Mouse (Mus musculus) myocyte (in vitro differentiated cells): ENCODE results near the gene Zc3h7a. TPM values are rescaled to one million over a fixed set of nuclear protein-coding genes. Genes with fewer than 3 reads are reported as not detected.

Experiments
- H3K27me3 ChIP-seq: one replicate; pipeline ENCODE4 v1.6.1; 2011; ENCODE audit not compliant: control insufficient read depth, insufficient read depth, insufficient read length
- H3K36me3 ChIP-seq: one replicate; pipeline ENCODE4 v1.6.1; 2011; ENCODE audit not compliant: control insufficient read depth, insufficient read depth
- H3K4me2 ChIP-seq: one replicate; pipeline ENCODE4 v1.6.1; 2011; ENCODE audit warnings: low read depth, control low read depth
- H3K4me3 ChIP-seq: one replicate; pipeline ENCODE4 v1.5.1; 2011; ENCODE audit warnings: mild to moderate bottlenecking, control low read depth, moderate library complexity
- H3K79me2 ChIP-seq: one replicate; pipeline ENCODE4 v1.6.1; 2011; ENCODE audit not compliant: control insufficient read depth, insufficient read depth
- H3ac ChIP-seq: one replicate; pipeline ENCODE4 v1.6.1; 2011; ENCODE audit not compliant: control insufficient read depth, insufficient read length
- CEBPB ChIP-seq: IDR thresholded peaks from 2 replicates; pipeline ENCODE4 v1.6.1; 2011; ENCODE audit warnings: mild to moderate bottlenecking, moderate library complexity; ENCODE audit not compliant: poor library complexity, insufficient read depth, severe bottlenecking
- E2F4 ChIP-seq: IDR thresholded peaks from one replicate; pipeline ENCODE4 v1.6.1; 2011; ENCODE audit warnings: mild to moderate bottlenecking, control low read depth, moderate library complexity; ENCODE audit not compliant: insufficient read depth
- MAX ChIP-seq: IDR thresholded peaks from one replicate; pipeline ENCODE4 v1.6.1; 2011; ENCODE audit warnings: low read depth, mild to moderate bottlenecking, control low read depth
- MYOD1 ChIP-seq, 3 experiments: IDR thresholded peaks; one replicate each; pipeline ENCODE4 v1.6.1; 2011; ENCODE audit warnings: control low read depth in 2 of 3, low read depth in 2 of 3, mild to moderate bottlenecking in 2 of 3, moderate library complexity in 1 of 3; ENCODE audit not compliant: insufficient read length in 2 of 3, control insufficient read depth in 1 of 3
- MYOG ChIP-seq, 3 experiments: IDR thresholded peaks; one replicate each; pipeline ENCODE4 v1.6.1; 2011; ENCODE audit warnings: control low read depth in 2 of 3, low read depth in 2 of 3, mild to moderate bottlenecking in 2 of 3; ENCODE audit not compliant: insufficient read length in 2 of 3, control insufficient read depth in 1 of 3, insufficient read depth in 1 of 3
- POLR2A ChIP-seq: IDR thresholded peaks from one replicate; pipeline ENCODE4 v1.6.1; 2011; ENCODE audit warnings: low read depth, mild to moderate bottlenecking, control low read depth, moderate library complexity; ENCODE audit not compliant: insufficient read length
- POLR2AphosphoS2 ChIP-seq: IDR thresholded peaks from one replicate; pipeline ENCODE4 v1.6.1; 2011; ENCODE audit warnings: low read depth, control low read depth; ENCODE audit not compliant: insufficient read length
- REST ChIP-seq: IDR thresholded peaks from one replicate; pipeline ENCODE4 v1.6.1; 2011; ENCODE audit warnings: mild to moderate bottlenecking, control low read depth, moderate library complexity; ENCODE audit not compliant: insufficient read depth, insufficient read length
- SRF ChIP-seq: IDR thresholded peaks from one replicate; pipeline ENCODE4 v1.6.1; 2011; ENCODE audit warnings: low read depth; ENCODE audit not compliant: control insufficient read depth, insufficient read length
- TCF12 ChIP-seq: IDR thresholded peaks from one replicate; pipeline ENCODE4 v1.6.1; 2011; ENCODE audit warnings: mild to moderate bottlenecking, control low read depth; ENCODE audit not compliant: poor library complexity, insufficient read depth, severe bottlenecking
- TCF3 ChIP-seq: IDR thresholded peaks from one replicate; pipeline ENCODE4 v1.6.1; 2011; ENCODE audit warnings: low read depth, control low read depth; ENCODE audit not compliant: insufficient read length
- USF1 ChIP-seq: IDR thresholded peaks from one replicate; pipeline ENCODE4 v1.6.1; 2011; ENCODE audit warnings: low read depth, mild to moderate bottlenecking, control low read depth, moderate library complexity
- polyA plus RNA-seq: library from polyadenylated mRNA; unstranded; fragments of >200 nt; fragmentation: generic; extraction: Trizol; gene quantifications from one replicate; pipeline ENCODE4 v1.2.1, GENCODE M21; 2012; ENCODE audit warnings: missing spikeins

Zc3h7a gene
- polyA plus RNA-seq, 1 experiment, result 11.4 TPM

GRCm38 (mm10) chr16:11190150-11190549 lies 14.0 kb upstream of the Zc3h7a start:
- TF ChIP-seq MYOD1 (IDR thresholded peaks at IDR 0.05; ENCODE audit: control insufficient read depth in 1 of 3, insufficient read length in 2 of 3, low read depth in 2 of 3), result no peak
- TF ChIP-seq MAX, result no peak
- TF ChIP-seq USF1, result no peak
- TF ChIP-seq POLR2A, result no peak

DNA sequence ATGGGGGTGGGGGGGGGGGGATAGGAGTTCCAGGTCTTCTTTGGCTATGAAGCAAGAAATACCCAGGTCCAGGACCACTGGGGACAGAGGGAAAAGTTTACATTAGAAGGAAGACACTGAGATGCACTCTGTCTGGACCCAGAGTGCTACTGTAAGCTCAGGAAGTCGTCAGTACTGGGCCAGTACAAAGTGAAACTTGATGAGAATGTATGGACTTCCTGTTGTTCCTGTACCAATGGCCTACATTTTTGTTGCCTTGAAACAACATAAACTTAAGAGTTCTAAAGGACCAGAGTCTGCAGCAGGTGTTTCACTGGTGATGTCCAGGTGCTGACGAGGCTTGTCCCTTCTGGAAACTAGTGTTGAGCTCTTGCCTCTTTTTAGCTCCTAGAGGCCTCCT lies 1.2 kb upstream of the Zc3h7a start:
- no peak for TF ChIP-seq MYOD1 (IDR thresholded peaks at IDR 0.05; ENCODE audit: control insufficient read depth in 1 of 3, insufficient read length in 2 of 3, low read depth in 2 of 3)
- TF ChIP-seq REST, result no peak
- no peak for TF ChIP-seq E2F4
- TF ChIP-seq POLR2A, result no peak
- no peak for TF ChIP-seq POLR2AphosphoS2
- no peak for TF ChIP-seq USF1
- TF ChIP-seq MAX, result no peak
- no peak for TF ChIP-seq CEBPB
- TF ChIP-seq MYOG (IDR thresholded peaks at IDR 0.05; ENCODE audit: control insufficient read depth in 1 of 3, insufficient read depth in 1 of 3, insufficient read length in 2 of 3, low read depth in 2 of 3), result no peak
- no peak for TF ChIP-seq SRF
- no peak for TF ChIP-seq TCF3
- no peak for TF ChIP-seq TCF12
- Histone ChIP-seq H3K4me3 (peak overlapping the region; percentile 74), H3K27me3 (no peaks in the 10 kb centered on the region), H3K36me3 (no peaks in the 10 kb centered on the region), H3ac (no peak overlapping the region), H3K79me2 (peaks cover 29% of the 10 kb centered on the region), H3K4me2 (peak overlapping the region; percentile 91)

More at GRCm38 (mm10) chr16:11190150-11190549, 14.0 kb upstream of the Zc3h7a start:
- Histone ChIP-seq H3ac (no peak overlapping the region), H3K27me3 (no peaks in the 10 kb centered on the region), H3K4me3 (no peak overlapping the region), H3K36me3 (peaks cover 26% of the 10 kb centered on the region), H3K4me2 (no peak overlapping the region), H3K79me2 (no peaks in the 10 kb centered on the region)

DNA sequence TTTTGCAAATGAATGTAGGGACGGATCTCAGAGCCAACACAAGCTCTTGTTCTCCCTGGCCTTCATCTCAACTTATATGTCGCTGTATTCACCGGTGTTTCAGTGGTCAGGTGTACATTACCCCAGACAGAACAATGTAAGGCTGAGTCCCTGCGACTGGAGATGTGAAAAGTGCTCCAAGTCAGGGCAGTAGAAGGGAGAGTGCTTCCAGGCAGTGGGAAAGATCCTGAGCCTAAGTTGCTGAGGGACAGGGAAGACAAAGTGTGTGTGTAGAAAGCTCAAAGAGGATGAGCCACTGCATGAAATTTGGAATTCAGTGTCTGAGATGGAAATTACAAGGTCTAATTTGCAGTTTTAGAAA lies 671 bp upstream of the Zc3h7a start:
- peak overlapping the region; percentile 65 for H3ac ChIP-seq
- TF ChIP-seq USF1 (no peak), MYOD1 (IDR thresholded peaks at IDR 0.05; ENCODE audit: control insufficient read depth in 1 of 3, insufficient read length in 2 of 3, low read depth in 2 of 3) (no peak), POLR2A (no peak), TCF3 (no peak)
- peak overlapping the region; percentile 91 for H3K4me2 ChIP-seq
- H3K36me3 ChIP-seq, result no peaks in the 10 kb centered on the region
- peaks cover 35% of the 10 kb centered on the region for H3K79me2 ChIP-seq
- no peaks in the 10 kb centered on the region for H3K27me3 ChIP-seq
- peak overlapping the region; percentile 74 for H3K4me3 ChIP-seq

DNA sequence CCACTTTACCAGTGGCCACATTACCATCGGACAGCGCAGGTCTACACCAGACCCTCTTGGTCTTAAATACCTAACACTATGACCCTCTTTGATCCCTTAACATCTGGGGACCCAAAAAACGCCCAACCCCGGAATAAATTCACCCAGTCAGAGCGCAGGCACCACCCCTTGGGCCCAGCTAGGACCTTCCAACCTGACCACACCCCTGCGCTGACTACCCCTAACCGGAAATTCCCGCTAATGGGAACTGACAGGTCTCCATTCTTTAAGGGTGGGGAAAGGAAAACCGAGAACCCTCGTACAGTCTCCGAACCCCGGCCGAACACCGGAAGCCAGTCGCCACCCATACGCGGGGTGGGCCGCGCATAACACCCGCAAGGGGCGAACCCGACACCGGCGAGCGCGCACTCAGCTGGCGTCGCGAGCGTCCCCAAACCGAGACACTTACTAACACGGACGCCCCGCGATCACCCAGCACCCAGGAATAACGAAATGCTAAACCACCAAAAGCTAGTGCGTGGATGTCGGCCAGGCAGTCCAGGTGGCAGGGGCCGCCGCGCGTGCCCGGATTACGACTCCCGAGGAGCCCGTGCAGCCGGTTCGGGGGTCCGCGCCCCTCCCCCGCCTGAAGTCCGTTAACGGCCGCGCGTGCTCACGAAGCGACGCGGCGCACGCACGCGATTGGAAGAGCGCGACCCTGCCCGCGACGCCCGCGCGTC lies 545 bp downstream of the Zc3h7a start:
- Histone ChIP-seq H3K4me3 (peak overlapping the region; percentile 74), H3ac (peak overlapping the region; percentile 65), H3K27me3 (no peaks in the 10 kb centered on the region), H3K79me2 (peaks cover 47% of the 10 kb centered on the region), H3K36me3 (no peaks in the 10 kb centered on the region), H3K4me2 (peak overlapping the region; percentile 78)
- TF ChIP-seq POLR2A, result peak; percentile 28
- no peak for TF ChIP-seq SRF

- Histone ChIP-seq H3K79me2 (peaks cover 52% of the 10 kb centered on the region), H3K27me3 (no peaks in the 10 kb centered on the region), H3K36me3 (no peaks in the 10 kb centered on the region), H3ac (peak overlapping the region; percentile 65), H3K4me3 (peak overlapping the region; percentile 74), H3K4me2 (peak overlapping the region; percentile 78)
- TF ChIP-seq MAX, result no peak
- no peak for TF ChIP-seq POLR2AphosphoS2
- TF ChIP-seq MYOG (IDR thresholded peaks at IDR 0.05; ENCODE audit: control insufficient read depth in 1 of 3, insufficient read depth in 1 of 3, insufficient read length in 2 of 3, low read depth in 2 of 3), result no peak
- TF ChIP-seq TCF12, result no peak
- TF ChIP-seq USF1, result no peak
- no peak for TF ChIP-seq E2F4
Measured at GRCm38 (mm10) chr16:11175100-11175488, 1.1 kb downstream of the Zc3h7a start.

DNA sequence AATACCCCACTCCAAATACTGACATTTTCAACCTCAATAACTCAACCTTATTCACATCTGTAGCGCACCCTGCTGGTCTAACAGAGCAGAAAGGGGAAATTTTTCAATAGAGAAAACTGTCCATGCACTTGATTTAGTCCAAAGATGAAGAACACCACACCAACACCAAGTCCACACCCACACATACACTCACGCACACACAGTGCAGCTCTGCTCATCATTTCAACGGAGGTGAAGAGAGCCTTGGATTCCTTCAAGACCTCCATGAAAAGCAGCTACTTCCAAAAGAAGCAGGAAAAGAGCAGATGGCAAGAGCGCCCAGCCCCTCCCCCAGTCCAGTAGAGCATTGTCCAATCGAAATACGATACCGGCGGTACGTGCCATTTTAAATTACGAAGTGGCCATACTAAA lies 1.5 kb downstream of the Zc3h7a start:
- Histone ChIP-seq H3K27me3 (no peaks in the 10 kb centered on the region), H3ac (no peak overlapping the region), H3K79me2 (peaks cover 57% of the 10 kb centered on the region), H3K36me3 (no peaks in the 10 kb centered on the region), H3K4me3 (peak overlapping the region; percentile 74), H3K4me2 (peak overlapping the region; percentile 78)
- TF ChIP-seq USF1, result no peak
- no peak for TF ChIP-seq MYOD1 (IDR thresholded peaks at IDR 0.05; ENCODE audit: control insufficient read depth in 1 of 3, insufficient read length in 2 of 3, low read depth in 2 of 3)
- no peak for TF ChIP-seq TCF12
- TF ChIP-seq TCF3, result no peak
- TF ChIP-seq MYOG (IDR thresholded peaks at IDR 0.05; ENCODE audit: control insufficient read depth in 1 of 3, insufficient read depth in 1 of 3, insufficient read length in 2 of 3, low read depth in 2 of 3), result no peak
- no peak for TF ChIP-seq REST
- no peak for TF ChIP-seq SRF
- no peak for TF ChIP-seq CEBPB
- TF ChIP-seq POLR2A, result no peak
- no peak for TF ChIP-seq E2F4
- no peak for TF ChIP-seq POLR2AphosphoS2
- no peak for TF ChIP-seq MAX
